Mouse (Mus musculus) frontal cortex, postnatal 14 days (tissue): ENCODE results near the gene Hist1h2ai.
"Not testable (repeated sequence)": the region's sequence is repeated elsewhere in the genome, so short reads cannot be mapped to it uniquely, and the experiment has no call there.

Source experiments
- DNase-seq, 2 experiments: peaks; one replicate each; pipeline ENCODE4 v3.0.0; 2022; ENCODE audit warnings: low spot score in 2 of 2

Hist1h2ai gene

DNA sequence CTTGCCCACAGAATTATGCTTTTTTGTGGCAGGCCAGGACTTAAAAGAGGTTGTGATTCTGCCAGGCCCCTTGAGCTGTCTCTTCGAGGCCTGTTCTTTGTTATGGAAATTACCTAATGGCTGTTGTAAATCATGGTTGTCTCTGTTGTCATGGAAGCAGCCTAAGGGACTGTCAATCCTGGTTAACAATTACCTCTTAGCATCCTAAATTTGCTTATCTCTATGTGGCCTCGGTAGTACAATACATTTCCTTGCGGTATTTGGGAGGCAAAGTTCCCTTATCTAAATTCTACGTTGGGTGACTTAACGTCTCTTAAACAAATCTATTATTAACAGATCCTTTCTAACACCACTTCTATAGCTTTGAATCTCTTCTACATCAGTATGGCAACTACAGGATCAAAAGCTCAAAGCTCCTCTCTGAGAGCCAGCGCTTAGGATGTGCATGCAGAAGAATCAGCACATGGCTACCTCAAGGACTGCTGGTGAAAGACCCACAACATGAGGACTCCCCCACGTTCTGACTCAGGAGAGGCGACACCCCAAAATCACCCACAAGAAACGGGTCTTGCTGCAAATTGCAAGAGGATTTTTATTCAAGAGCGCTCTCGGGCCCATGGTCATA, 11.8 kb downstream of the Hist1h2ai start:
- DNase-seq = no peak

DNA sequence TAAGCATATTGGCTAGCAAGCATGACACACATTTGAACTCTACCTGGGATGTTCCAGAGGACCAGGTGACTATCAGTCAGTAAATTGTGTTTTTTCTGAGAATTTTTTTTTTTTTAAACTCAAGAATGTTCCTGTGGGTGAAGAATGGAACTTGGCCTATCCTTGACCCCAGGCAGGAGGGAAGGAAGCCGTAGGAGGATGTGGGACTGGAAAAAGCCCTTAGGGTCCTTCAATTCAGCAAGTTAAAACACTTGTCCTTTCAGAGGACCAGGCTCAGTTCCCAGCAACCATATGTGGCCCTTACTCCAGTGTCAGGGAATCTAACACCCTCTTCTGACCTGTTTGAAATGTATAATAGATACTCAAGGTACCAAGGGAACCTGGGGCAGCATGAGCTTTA, 13.3 kb downstream of the Hist1h2ai start:
- DNase-seq = no peak

- DNase-seq = no peak
These were observed 17.2 kb downstream of the Hist1h2ai start for GRCm38 (mm10) chr13:21733466-21733865.

GRCm38 (mm10) chr13:21734010-21734905, 18.0 kb downstream of the Hist1h2ai start:
- DNase-seq = peak in 1 of 2 experiments; percentile 55

DNA sequence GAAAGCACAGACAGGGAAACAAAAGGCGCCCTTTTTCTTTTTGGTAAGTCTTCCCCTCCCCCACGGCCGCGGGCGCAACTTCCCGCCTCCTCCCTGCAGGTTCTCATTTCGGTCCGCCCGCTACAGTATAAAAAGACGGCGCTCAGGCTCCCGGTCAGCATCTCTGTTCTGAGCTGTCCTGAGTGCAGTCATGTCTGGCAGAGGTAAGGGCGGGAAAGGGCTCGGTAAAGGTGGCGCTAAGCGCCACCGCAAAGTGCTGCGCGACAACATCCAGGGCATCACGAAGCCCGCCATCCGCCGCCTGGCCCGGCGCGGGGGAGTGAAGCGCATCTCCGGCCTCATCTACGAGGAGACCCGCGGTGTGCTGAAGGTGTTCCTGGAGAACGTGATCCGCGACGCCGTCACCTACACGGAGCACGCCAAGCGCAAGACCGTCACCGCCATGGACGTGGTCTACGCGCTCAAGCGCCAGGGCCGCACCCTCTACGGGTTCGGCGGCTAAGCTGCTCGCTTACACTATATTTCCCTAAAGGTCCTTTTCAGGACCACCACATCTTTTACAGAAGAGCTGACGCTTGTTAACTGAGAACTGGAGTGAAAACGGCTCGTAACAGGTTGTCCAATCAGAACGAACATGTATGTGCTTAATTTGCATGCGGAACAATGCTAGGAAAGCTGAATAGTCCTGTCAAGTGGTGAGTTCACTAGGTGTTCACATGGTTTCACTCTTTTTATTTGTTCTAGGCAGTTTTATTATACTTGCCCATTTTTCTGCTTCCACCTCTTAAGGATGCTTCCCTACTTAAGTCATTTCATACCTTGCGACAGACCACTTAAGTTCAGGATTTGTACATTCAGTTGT, 18.9 kb downstream of the Hist1h2ai start, which contains the start of gene Hist1h4j:
Gene Hist1h4j, plus strand, starts transcription at position 159 of the 862 bp plus-strand sequence.
- DNase-seq = peak; percentile 65 to 73

- DNase-seq = no peak
These were observed 28.8 kb downstream of the Hist1h2ai start for GRCm38 (mm10) chr13:21745006-21745405.

DNA sequence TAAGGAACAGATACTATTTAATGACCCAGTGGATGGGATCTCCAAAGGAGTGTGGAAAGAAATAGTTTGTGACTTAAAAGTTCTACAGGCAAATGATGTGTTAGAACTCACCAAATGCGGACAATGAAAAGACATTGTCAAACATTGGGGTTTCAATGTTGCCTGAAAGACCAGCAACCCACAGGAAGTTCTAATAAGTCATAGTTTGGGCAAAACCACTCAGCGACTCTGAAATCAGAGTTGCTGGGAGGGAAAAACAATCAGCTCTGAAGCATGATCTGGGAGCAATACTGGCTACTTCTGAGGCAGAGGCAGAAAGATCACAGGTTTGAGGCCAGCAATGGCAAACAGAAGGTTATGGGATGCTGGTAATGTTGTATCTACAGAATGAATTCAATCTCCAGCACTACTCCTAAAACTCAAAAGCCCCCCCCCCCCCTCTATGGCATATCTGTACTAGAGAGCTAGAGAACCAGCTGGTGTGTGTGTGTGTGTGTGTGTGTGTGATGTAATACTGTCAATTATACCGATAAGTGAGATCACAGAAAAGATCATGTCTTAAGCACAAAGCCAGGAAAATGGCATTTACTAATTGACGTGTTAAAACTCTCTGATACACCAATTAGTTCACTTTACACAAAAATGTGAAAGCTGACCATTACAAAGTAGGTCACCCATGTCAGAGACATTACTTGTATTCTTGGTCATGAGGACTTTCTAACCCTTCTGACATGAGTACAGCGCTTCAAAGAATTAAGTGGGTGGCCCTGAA, 33.4 kb downstream of the Hist1h2ai start:
- DNase-seq = no peak

- peak; percentile 87 to 88 for DNase-seq
These were observed 34.2 kb downstream of the Hist1h2ai start, which contains the start of gene Hist1h4k for GRCm38 (mm10) chr13:21750159-21751017. Hist1h4k (minus strand) TSS chr13:21750505.

DNA sequence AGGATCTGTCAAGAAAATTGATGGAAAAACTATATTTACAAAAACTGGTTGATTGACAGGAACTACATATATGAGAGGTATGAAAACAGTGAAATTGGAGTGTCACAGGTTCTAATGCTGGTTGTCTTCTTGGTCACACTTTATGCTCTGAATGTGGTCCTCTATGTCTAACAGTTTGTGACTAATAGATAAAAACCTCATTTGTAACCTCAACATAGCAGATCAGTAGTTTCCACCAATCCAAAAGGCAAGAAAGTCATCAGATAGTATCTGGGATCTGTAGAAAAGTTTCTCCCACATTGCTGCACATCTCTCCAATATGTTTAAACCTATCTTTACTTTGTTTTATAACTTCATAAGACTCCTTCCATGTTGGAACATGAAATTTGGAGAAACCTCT, 35.2 kb downstream of the Hist1h2ai start:
- DNase-seq = no peak

GRCm38 (mm10) chr13:21751827-21752226, 35.6 kb downstream of the Hist1h2ai start:
- DNase-seq = no peak

DNA sequence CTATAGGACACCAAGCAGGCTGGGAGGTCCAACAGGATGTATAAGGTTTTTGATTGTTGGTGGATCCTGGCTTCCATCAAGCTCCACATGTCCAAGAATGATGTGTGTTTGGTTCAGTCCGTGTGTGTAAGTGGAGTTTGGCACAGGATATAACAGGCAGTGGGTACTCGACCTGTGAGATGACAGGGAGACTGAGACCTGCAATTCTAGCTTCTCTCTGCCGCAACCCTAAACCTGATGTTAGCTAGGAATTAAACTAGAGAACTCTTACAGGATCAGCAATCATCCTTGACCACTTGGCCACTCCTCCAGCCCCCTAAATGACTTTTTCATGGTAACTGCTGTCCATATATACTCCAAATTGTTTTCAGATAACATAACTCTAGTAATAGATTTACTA, 36.1 kb downstream of the Hist1h2ai start:
- no peak for DNase-seq

GRCm38 (mm10) chr13:21753051-21753523, 36.9 kb downstream of the Hist1h2ai start:
- DNase-seq = no peak

GRCm38 (mm10) chr13:21753524-21754285, 37.5 kb downstream of the Hist1h2ai start, which contains the start of the genes Hist1h2ak and Hist1h2bn:
Hist1h2ak (minus strand) TSS chr13:21753827.
Hist1h2bn (plus strand) TSS chr13:21754123.
- DNase-seq = peak; percentile 37 to 53

DNA sequence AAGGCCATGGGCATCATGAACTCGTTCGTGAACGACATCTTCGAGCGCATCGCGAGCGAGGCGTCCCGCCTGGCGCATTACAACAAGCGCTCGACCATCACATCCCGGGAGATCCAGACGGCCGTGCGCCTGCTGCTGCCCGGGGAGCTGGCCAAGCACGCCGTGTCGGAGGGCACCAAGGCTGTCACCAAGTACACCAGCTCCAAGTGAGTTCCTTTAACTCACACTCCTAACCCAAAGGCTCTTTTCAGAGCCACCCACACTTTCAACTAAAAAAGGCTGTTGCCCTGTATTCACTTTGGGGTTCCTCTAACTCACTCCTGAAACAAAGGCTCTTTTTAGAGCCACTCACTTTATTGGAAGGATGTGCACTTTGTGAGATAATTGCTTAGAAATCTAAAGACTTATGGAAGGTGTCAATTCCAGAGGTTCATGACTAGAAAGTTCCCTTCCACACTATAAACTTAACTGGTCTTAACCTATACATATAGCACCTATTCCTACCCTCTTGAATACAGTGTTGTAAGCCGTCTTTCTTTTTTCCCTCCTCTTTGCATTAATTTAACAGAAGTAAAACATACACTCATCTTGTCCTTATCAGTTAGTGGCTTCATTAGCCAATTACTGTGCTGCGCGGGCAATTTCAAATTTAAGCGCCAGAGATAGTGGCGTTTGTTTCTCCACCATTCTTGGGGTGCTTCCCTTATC, 38.2 kb downstream of the Hist1h2ai start:
- DNase-seq = not testable (repeated sequence)

GRCm38 (mm10) chr13:21755707-21756106, 39.5 kb downstream of the Hist1h2ai start:
- DNase-seq = no peak
